9 mouse cellular contexts compared by ENCODE assay signal in genomic region chr5:9419964-9420363, GRCm38 (mm10).
A peak's percentile ranks its signal among the peaks of the same experiment; 100 is the strongest.
DNase-seq lines count a peak whose midpoint lies in the region; ATAC-seq lines count a peak whose summit lies in the region.
"Had no signal": no experiment of that assay in that cellular context is flagged by ENCODE, and none has a peak within 500 bp of the region (broad histone marks: within the 10 kb centered on the region; RNA-seq: fewer than 3 reads in every experiment).

No protein-coding gene starts in this region.

- ATAC-seq in neural tube, embryonic 11.5 days (ENCODE audit: insufficient read depth, low FRiP score, low TSS enrichment), result no peak
- 0 out of 2 replicates have a peak, but pooled peaks have one; percentile 45 for ATAC-seq in hindbrain, embryonic 11.5 days (ENCODE audit: low FRiP score)
- peak; percentile 66; the same call in 1 of the 2 replicates for ATAC-seq in midbrain, embryonic 16.5 days

- no peaks in the 10 kb centered on the region for H3K27me3 ChIP-seq in neural tube, embryonic 11.5 days (ENCODE audit: control insufficient read depth, insufficient read depth, low read length)
- no peaks in the 10 kb centered on the region for H3K27me3 ChIP-seq in hindbrain, embryonic 11.5 days (ENCODE audit: control insufficient read depth, insufficient read depth, low read length)
- no peaks in the 10 kb centered on the region for H3K27me3 ChIP-seq in midbrain, embryonic 16.5 days (ENCODE audit: control insufficient read depth, insufficient read depth, low read depth, low read length)
- H3K27me3 ChIP-seq: liver, embryonic 13.5 days had no signal

- H3K27ac ChIP-seq in neural tube, embryonic 11.5 days (ENCODE audit: low read depth, low read length), result no peak overlapping the region
- H3K27ac ChIP-seq in hindbrain, embryonic 11.5 days (ENCODE audit: low read depth, low read length), result no peak overlapping the region
- no peak overlapping the region for H3K27ac ChIP-seq in midbrain, embryonic 16.5 days (ENCODE audit: low read length)
- H3K27ac ChIP-seq: liver, embryonic 13.5 days had no signal

- H3K36me3 ChIP-seq in neural tube, embryonic 11.5 days (ENCODE audit: control insufficient read depth, insufficient read depth, low read length), result no peaks in the 10 kb centered on the region
- H3K36me3 ChIP-seq in hindbrain, embryonic 11.5 days (ENCODE audit: control insufficient read depth, insufficient read depth, low read length), result no peaks in the 10 kb centered on the region
- no peaks in the 10 kb centered on the region for H3K36me3 ChIP-seq in midbrain, embryonic 16.5 days (ENCODE audit: control insufficient read depth, insufficient read depth, low read length)
- H3K36me3 ChIP-seq: liver, embryonic 13.5 days had no signal

- 85% methylated on average over 1 of the region's 1 CpGs for WGBS in neural tube, embryonic 11.5 days
- WGBS in hindbrain, embryonic 11.5 days, result 64% methylated on average over 1 of the region's 1 CpGs
- 44% methylated on average over 1 of the region's 1 CpGs for WGBS in midbrain, embryonic 16.5 days

- no peak overlapping the region for H3K4me3 ChIP-seq in neural tube, embryonic 11.5 days (ENCODE audit: low read depth, low read length)
- no peak overlapping the region for H3K4me3 ChIP-seq in hindbrain, embryonic 11.5 days (ENCODE audit: low read depth, low read length)
- H3K4me3 ChIP-seq in midbrain, embryonic 16.5 days (ENCODE audit: low read depth, low read length), result no peak overlapping the region
- H3K4me3 ChIP-seq: liver, embryonic 13.5 days had no signal

- H3K9me3 ChIP-seq in neural tube, embryonic 11.5 days (ENCODE audit: control insufficient read depth, low read length), result no peaks in the 10 kb centered on the region
- no peaks in the 10 kb centered on the region for H3K9me3 ChIP-seq in hindbrain, embryonic 11.5 days (ENCODE audit: control insufficient read depth, low read length)
- no peaks in the 10 kb centered on the region for H3K9me3 ChIP-seq in midbrain, embryonic 16.5 days (replicated peaks; ENCODE audit: control insufficient read depth, low read length, poor library complexity, severe bottlenecking)
- H3K9me3 ChIP-seq: liver, embryonic 13.5 days had no signal

- no peak overlapping the region for H3K9ac ChIP-seq in neural tube, embryonic 11.5 days (ENCODE audit: low read length)
- H3K9ac ChIP-seq in hindbrain, embryonic 11.5 days (ENCODE audit: low read depth, low read length), result no peak overlapping the region
- no peak overlapping the region for H3K9ac ChIP-seq in midbrain, embryonic 16.5 days (ENCODE audit: low read depth, low read length)
- H3K9ac ChIP-seq: liver, embryonic 13.5 days had no signal

- peak; percentile 61 to 67 for DNase-seq in cerebellum, postnatal 10 days
- no peak for DNase-seq in cerebellum, adult 11 months
- peak; percentile 19 for DNase-seq in neural tube, embryonic 11.5 days (ENCODE audit: low spot score)
- no peak for DNase-seq in neural tube, embryonic 10.5 days (ENCODE audit: extremely low spot score, low spot score)
- peak; percentile 25 for DNase-seq in hindbrain, embryonic 11.5 days (ENCODE audit: low spot score)
- no peak for DNase-seq in urinary bladder, postnatal 25 days (ENCODE audit: low spot score)
- no peak for DNase-seq in spleen, postnatal 36 days (ENCODE audit: low spot score in 2 of 2)
- DNase-seq: liver, embryonic 13.5 days had no signal

- no peak overlapping the region for H3K4me2 ChIP-seq in neural tube, embryonic 11.5 days (ENCODE audit: low read depth)
- H3K4me2 ChIP-seq in hindbrain, embryonic 11.5 days (replicated peaks; ENCODE audit: low read depth, low read length), result no peak overlapping the region
- H3K4me2 ChIP-seq in midbrain, embryonic 16.5 days (ENCODE audit: low read length), result no peak overlapping the region
- H3K4me2 ChIP-seq: liver, embryonic 13.5 days had no signal

- H3K4me1 ChIP-seq in neural tube, embryonic 11.5 days (ENCODE audit: control insufficient read depth, insufficient read depth, low read length), result no peaks in the 10 kb centered on the region
- no peaks in the 10 kb centered on the region for H3K4me1 ChIP-seq in hindbrain, embryonic 11.5 days (replicated peaks; ENCODE audit: control insufficient read depth, insufficient read depth, low read length)
- no peaks in the 10 kb centered on the region for H3K4me1 ChIP-seq in midbrain, embryonic 16.5 days (ENCODE audit: control insufficient read depth, insufficient read depth, low read length)
- H3K4me1 ChIP-seq: liver, embryonic 13.5 days had no signal

Comparison
In these comparisons a context has a peak if more than half of its experiments do, and no peak if none do; other contexts are left out.
1. DNase-seq: peak in cerebellum, postnatal 10 days (2 of 2), neural tube, embryonic 11.5 days (single experiment) and hindbrain, embryonic 11.5 days (single experiment); none in cerebellum, adult 11 months (single experiment), neural tube, embryonic 10.5 days (single experiment), urinary bladder, postnatal 25 days (single experiment) and spleen, postnatal 36 days (0 of 2).